Mouse (Mus musculus) megakaryocyte, embryonic 14.5 days (primary cell): ENCODE data around the gene Tmem209. TPM values are rescaled to one million over a fixed set of nuclear protein-coding genes. Genes with fewer than 3 reads are reported as not detected.

ENCODE experiments used
- H3K27me3 ChIP-seq: replicated peaks from 2 replicates; pipeline ENCODE3; 2012; ENCODE audit warnings: inconsistent platforms
- H3K36me3 ChIP-seq: replicated peaks from 2 replicates; pipeline ENCODE3; 2012; ENCODE audit warnings: low read length, inconsistent platforms, mixed read lengths
- H3K4me1 ChIP-seq: 2 replicates; pipeline ENCODE4 v1.6.1; 2012; ENCODE audit warnings: inconsistent platforms
- H3K4me3 ChIP-seq: replicated peaks from 2 replicates; pipeline ENCODE3; 2012; ENCODE audit warnings: moderate library complexity, mild to moderate bottlenecking, inconsistent platforms
- H3K9me3 ChIP-seq: 2 replicates; pipeline ENCODE4 v1.6.1; 2012; ENCODE audit warnings: inconsistent platforms
- FLI1 ChIP-seq: IDR thresholded peaks from 2 replicates; pipeline ENCODE4 v1.6.1; 2012; ENCODE audit warnings: low read length, inconsistent platforms, mixed read lengths
- GATA1 ChIP-seq: IDR thresholded peaks from 3 replicates; pipeline ENCODE4 v1.6.1; 2012; ENCODE audit warnings: mixed read lengths, low read length, inconsistent platforms, borderline replicate concordance
- polyA plus RNA-seq: library from polyadenylated mRNA; stranded (reverse); fragments of >175 nt; gene quantifications from 2 replicates; pipeline ENCODE4 v1.2.3, GENCODE M21; 2012; ENCODE audit warnings: low replicate concordance; ENCODE audit not compliant: insufficient read depth

The Tmem209 gene
- polyA plus RNA-seq, 1 experiment, result 1.7 TPM

- Histone ChIP-seq H3K4me1 (no peaks in the 10 kb centered on the region), H3K9me3 (peaks cover 5% of the 10 kb centered on the region; the same call in 1 of the 2 replicates), H3K36me3 (no peaks in the 10 kb centered on the region), H3K4me3 (no peak within 1 kb of the TSS), H3K27me3 (peaks cover 57% of the 10 kb centered on the region)
- TF ChIP-seq FLI1 (no peak), GATA1 (no peak)
Observed at GRCm38 (mm10) chr6:30541009-30541799, 31.6 kb upstream of the Tmem209 start, which contains the start of gene Cpa2. Gene Cpa2, plus strand, starts transcription at chr6:30541582.

- no peaks in the 10 kb centered on the region for H3K4me1 ChIP-seq
- H3K36me3 ChIP-seq, result no peaks in the 10 kb centered on the region
- no peak overlapping the region for H3K4me3 ChIP-seq
- peaks cover 5% of the 10 kb centered on the region; the same call in 1 of the 2 replicates for H3K9me3 ChIP-seq
- H3K27me3 ChIP-seq, result peaks cover 47% of the 10 kb centered on the region
- TF ChIP-seq FLI1 (no peak), GATA1 (no peak)
Observed at GRCm38 (mm10) chr6:30538800-30539199, 29.2 kb upstream of the Tmem209 start.

- H3K4me1 ChIP-seq, result no peaks in the 10 kb centered on the region
- H3K27me3 ChIP-seq, result peaks cover 43% of the 10 kb centered on the region
- no peak for TF ChIP-seq GATA1
- no peak for TF ChIP-seq FLI1
- no peaks in the 10 kb centered on the region for H3K36me3 ChIP-seq
- H3K9me3 ChIP-seq, result peaks cover 5% of the 10 kb centered on the region; the same call in 1 of the 2 replicates
- H3K4me3 ChIP-seq, result no peak overlapping the region
Observed at GRCm38 (mm10) chr6:30538240-30538639, 28.7 kb upstream of the Tmem209 start.

- peaks cover 26% of the 10 kb centered on the region for H3K27me3 ChIP-seq
- H3K4me3 ChIP-seq, result no peak overlapping the region
- TF ChIP-seq GATA1 (no peak), FLI1 (no peak)
- H3K4me1 ChIP-seq, result no peaks in the 10 kb centered on the region
- H3K36me3 ChIP-seq, result no peaks in the 10 kb centered on the region
- peaks cover 5% of the 10 kb centered on the region; the same call in 1 of the 2 replicates for H3K9me3 ChIP-seq
Observed at GRCm38 (mm10) chr6:30535340-30535739, 25.8 kb upstream of the Tmem209 start.

- Histone ChIP-seq H3K27me3 (peaks cover 31% of the 10 kb centered on the region), H3K4me1 (peaks cover 14% of the 10 kb centered on the region), H3K4me3 (no peak overlapping the region), H3K36me3 (no peaks in the 10 kb centered on the region), H3K9me3 (no peaks in the 10 kb centered on the region)
- TF ChIP-seq FLI1 (no peak), GATA1 (no peak)
Observed at GRCm38 (mm10) chr6:30528800-30529199, 19.2 kb upstream of the Tmem209 start.

GRCm38 (mm10) chr6:30526586-30527515 lies 17.3 kb upstream of the Tmem209 start:
- Histone ChIP-seq H3K4me1 (peaks cover 14% of the 10 kb centered on the region), H3K4me3 (no peak overlapping the region), H3K27me3 (peaks cover 31% of the 10 kb centered on the region), H3K9me3 (no peaks in the 10 kb centered on the region), H3K36me3 (no peaks in the 10 kb centered on the region)
- TF ChIP-seq FLI1 (no peak), GATA1 (no peak)

- Histone ChIP-seq H3K4me1 (peaks cover 14% of the 10 kb centered on the region), H3K4me3 (no peak overlapping the region), H3K9me3 (no peaks in the 10 kb centered on the region), H3K36me3 (no peaks in the 10 kb centered on the region), H3K27me3 (peaks cover 35% of the 10 kb centered on the region)
- TF ChIP-seq FLI1 (no peak), GATA1 (no peak)
Observed at GRCm38 (mm10) chr6:30525456-30526332, 16.1 kb upstream of the Tmem209 start.

GRCm38 (mm10) chr6:30520400-30520799 lies 10.8 kb upstream of the Tmem209 start:
- Histone ChIP-seq H3K36me3 (no peaks in the 10 kb centered on the region), H3K9me3 (no peaks in the 10 kb centered on the region), H3K4me1 (peaks cover 6% of the 10 kb centered on the region), H3K4me3 (no peak overlapping the region), H3K27me3 (peaks cover 15% of the 10 kb centered on the region)
- no peak for TF ChIP-seq FLI1
- TF ChIP-seq GATA1, result no peak

GRCm38 (mm10) chr6:30514242-30514641 lies 4.7 kb upstream of the Tmem209 start:
- Histone ChIP-seq H3K27me3 (peaks cover 6% of the 10 kb centered on the region), H3K9me3 (peaks cover 3% of the 10 kb centered on the region; the same call in 1 of the 2 replicates), H3K36me3 (no peaks in the 10 kb centered on the region), H3K4me1 (peaks cover 11% of the 10 kb centered on the region), H3K4me3 (no peak overlapping the region)
- TF ChIP-seq GATA1 (no peak), FLI1 (no peak)
